Mouse (Mus musculus) Muller cell, postnatal 12 days (primary cell): Measurements from ENCODE around the gene Smarcad1.
"Not testable (repeated sequence)": the region's sequence is repeated elsewhere in the genome, so short reads cannot be mapped to it uniquely, and the experiment has no call there.

ENCODE experiments used
- DNase-seq: peaks from one replicate; pipeline ENCODE4 v3.0.0-alpha.2; 2015; ENCODE audit errors: inconsistent ontology term

Gene Smarcad1

DNA sequence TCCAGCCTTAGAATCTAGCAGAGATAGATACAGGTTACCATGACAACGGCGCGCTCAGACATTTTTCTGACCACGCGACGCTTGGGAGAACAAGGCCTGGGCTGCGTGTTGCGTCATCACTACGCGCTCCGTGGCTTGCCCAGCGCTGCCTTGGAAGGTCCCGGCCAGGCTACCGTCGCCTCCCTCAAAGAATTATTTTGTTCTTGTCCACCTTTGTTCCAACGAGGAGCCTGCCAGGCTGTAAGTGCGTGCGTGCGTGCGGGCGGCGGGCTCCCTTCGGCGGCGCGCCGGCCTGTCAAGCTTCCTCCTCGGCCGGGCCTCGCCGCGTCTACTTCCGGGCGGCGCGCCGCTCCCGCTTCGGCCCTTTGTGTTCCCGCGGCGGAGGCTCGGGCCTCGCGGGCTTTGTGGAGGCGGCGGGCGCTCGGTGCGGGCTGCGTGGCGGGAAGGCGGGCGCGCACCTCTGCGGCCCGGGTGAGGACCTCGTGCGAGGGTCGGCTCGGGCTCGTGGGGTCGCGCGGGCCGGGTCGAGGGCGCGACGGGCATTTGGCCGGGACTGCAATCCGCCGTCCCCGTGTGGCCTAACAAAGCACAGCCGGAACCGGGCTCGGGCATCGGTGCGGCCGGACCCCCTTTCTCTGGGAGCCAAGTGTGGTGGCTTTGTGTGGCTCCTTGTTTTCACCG is at the start of gene Smarcad1:
Smarcad1 (plus strand) TSS at position 93 of the 681 bp plus-strand sequence.
- peak; percentile 95 for DNase-seq

DNA sequence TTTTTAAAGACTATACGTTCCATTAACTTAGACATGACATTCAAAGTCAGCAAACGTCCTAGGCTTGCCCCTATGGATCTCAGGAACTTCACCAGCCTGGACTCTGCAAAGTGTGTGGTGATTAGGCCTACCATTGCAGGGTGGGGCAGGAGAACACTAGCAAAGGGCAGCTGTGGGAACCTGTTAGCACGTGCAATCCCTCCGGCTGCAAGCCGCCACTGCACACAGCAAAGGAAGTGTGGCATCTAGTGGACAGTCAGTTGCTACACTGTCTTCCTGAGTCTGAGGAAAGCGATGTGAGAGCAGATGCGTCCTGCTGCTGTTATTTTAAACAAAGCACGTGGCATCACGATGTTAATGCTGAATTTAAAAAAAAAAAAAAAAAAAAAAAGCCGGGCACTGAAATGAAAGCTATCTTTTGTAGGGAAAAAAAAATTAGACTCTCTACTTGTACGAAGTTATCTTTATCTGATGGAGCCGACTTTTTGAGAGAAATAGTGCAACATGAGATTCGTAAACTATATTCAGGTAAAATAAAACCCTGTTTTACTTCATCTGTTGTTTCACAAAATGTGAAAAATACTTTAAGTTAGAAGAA is 45.5 kb upstream of the Smarcad1 start:
- DNase-seq, result no peak

DNA sequence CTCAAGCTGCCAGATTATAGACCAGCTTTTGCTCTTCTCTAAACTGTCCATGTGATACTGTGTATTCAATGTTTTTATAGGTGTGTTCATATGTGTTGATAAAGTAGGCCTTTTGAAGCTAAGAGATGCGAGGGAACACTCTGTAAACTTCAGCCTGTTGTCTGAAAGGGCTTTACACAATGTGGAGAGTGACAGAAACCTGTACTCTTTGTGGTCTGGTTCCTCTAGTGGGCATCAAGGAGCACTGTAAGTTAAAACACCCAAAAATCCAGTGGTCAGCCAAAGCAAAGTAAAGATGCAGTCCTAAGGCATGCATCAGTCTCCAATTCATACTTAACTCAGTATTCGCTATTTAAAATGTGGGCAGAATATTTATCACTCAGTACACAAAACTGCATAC is 44.6 kb upstream of the Smarcad1 start:
- DNase-seq, result no peak

DNA sequence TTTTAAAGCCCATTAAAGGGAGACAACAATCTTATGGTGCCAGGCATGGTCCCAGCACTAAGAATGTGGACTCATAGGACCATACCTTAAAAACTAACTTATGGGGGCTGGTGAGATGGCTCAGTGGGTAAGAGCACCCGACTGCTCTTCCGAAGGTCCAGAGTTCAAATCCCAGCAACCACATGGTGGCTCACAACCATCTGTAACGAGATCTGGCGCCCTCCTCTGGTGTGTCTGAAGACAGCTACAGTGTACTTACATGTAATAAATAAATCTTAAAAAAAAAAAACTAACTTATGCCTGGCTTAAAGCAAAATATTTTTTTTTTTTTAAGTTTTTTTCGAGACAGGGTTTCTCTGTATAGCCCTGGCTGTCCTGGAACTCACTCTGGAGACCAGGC is 41.6 kb upstream of the Smarcad1 start:
- DNase-seq, result not testable (repeated sequence)

DNA sequence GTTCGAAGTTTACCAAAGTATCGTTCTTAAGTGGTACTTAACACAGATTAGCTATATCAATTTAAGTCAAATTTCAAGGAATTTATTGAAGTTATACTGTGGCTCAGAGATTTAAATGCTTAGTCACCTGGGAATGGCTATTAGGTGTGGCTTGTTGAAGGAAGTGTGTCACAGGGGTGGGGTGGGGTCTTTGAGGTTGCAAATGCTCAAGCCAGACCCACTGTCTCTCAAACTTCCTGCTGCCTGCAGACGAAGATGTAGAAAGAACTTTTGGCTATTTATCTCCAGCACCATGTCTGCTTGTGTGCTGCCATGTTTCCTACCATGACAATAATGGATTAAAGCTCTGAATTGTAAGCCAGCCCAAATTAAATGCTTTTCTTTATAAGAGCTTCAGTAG is 40.2 kb upstream of the Smarcad1 start:
- DNase-seq, result no peak

DNA sequence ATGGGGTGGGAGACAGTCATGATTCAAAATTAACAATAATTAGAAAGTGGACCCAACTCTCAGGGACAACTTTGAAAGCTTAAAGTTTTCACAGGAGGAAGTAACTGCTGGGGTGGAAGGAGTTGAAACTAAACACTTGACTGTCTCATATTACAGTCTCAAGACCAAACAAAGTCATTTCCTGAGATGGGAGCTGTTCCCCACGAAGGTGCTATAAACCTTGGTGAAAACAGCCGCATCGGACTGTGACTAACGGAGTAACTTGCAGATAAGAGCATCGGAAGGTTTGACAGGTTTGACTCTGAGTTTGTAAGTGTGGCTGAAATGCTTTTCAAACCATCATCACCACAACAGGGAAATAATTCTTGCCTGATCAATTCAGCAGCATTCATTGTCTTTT is 33.5 kb upstream of the Smarcad1 start:
- no peak for DNase-seq

DNA sequence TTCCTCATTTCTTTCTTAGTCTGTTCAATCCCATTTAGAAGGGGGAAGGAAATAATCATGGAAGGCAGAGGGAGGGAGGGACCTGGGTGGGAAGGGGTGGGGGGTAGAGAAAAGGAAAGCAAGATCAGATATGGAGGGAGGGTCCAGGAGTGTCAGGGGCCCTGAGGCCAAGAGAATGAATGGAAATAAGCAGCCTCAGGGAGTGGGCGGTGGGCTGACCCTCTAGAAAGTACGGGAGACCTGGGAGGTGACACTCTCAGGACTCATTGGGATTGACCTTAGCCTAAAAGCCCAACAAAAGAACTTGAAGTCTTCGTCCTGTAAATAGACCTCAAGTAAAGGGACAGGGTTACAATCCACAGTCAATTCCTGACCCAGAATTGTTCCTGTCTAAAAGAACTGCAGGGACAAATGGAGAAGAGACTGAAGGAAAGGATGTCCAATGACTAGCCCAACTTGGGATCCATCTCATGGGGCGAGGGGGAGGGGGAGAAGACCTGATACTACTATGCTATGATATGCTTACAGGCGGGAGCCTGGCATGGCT is 30.9 kb upstream of the Smarcad1 start:
- DNase-seq, result no peak

DNA sequence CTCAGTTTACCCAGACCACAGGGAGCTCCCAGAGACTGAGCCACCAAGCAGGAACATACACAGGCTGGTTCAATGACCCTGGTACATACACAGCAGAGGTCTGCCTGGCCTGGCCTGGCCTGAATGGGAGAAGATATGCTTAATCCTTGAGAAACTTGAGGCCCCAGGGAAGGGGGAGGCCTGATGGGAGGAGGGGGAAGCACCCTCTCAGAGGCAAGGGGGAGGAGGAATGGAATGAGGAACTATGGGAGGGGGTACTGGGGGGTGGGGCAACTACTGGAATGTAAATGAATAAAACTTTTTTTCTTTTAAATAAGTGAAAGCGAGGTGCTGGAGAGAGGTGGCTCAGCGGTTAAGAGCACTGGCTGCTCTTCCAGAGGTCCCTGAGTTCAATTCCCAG is 30.2 kb upstream of the Smarcad1 start:
- no peak for DNase-seq

DNA sequence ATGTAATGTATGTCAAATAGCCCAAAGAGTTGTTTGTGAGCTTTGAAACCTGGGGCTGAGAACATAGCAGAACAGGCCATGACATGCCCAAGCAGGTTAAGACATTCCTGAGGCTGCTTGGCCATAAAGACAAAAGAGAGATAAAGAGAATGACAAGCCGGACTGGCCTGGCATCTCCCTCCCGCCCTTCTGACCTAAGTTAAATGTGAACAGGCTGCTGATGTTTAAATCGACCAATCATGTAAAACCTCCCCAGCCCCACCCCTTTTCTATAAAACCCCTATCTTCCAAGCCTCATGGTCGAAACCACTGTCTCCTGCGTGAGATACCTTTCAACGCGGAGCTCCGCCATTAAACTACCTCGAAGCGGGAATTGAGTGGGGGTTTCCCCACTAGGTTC is 24.8 kb upstream of the Smarcad1 start:
- DNase-seq, result no peak

DNA sequence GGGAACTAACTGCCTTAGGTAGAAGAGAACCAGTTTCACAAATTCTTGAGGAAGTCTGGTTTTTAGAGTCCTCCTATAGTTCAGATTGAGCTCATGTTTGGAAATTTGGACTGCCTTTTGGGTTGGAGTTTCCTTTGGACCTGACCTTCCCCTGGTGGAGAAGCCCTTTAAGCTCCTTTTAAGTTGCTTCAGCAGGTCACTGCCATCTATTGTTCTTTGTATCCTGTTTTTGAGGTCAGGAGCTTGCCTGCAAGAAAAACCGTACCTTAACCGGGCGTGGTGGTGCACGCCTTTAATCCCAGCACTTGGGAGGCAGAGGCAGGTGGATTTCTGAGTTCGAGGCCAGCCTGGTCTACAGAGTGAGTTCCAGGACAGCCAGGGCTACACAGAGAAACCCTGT is 23.4 kb upstream of the Smarcad1 start:
- DNase-seq, result not testable (repeated sequence)

DNA sequence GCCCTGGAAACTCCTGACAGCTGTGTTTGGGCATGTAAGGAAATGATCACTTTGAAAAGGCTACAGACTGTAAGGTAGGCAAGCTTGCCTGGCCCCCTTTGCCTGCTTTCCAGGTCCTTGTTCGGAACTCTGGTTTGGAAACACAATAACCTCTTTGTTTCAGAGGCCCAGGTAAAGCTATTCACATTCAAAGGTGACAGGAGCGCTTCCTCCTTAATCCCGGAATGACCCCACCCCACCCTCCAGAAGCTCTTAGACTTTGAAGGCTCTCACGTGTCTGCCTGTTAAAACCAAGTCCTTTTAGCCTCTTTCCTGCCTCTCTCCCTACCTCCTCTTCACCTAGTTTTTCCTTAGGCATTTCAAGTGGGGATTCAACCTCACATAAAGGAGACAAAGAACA is 20.5 kb upstream of the Smarcad1 start:
- DNase-seq, result no peak

DNA sequence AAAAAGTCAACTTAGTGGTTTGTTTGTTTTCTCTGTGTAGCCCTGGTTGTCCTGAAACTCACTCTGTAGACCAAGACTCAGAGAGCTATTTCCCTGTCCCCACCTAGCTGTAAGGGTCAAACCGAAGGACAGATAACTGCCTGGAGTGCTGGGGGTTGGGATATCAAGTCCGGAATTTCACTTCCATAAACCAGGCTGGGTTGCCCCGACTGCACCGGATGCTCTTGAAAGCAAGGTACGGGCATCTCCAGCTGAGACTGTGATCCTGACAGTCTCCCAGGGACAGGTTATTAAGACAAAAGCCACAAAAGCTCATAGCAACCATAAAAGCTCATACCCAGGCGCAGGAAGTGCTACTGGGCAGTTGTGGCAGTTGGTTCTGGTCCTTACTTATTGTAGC is 19.3 kb upstream of the Smarcad1 start:
- no peak for DNase-seq

DNA sequence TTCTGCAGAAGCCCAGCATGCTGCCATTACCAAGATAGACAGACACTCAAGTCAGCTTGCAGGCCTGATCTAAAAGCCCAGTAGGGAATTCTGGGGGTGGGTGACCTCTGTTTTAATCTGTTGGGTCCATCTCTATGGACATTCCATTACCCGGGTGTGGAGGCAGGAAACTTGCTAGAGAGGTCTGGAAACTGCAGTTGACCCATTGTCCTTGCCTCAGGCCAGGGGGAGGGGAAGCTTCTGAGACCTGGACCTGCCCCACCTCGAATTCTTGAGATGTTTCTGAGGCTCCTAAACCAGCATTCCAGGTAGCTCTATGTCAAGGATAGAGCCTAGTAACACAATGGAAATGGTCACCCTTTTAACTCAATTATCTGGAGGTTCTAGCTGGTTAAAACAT is 17.7 kb upstream of the Smarcad1 start:
- no peak for DNase-seq

DNA sequence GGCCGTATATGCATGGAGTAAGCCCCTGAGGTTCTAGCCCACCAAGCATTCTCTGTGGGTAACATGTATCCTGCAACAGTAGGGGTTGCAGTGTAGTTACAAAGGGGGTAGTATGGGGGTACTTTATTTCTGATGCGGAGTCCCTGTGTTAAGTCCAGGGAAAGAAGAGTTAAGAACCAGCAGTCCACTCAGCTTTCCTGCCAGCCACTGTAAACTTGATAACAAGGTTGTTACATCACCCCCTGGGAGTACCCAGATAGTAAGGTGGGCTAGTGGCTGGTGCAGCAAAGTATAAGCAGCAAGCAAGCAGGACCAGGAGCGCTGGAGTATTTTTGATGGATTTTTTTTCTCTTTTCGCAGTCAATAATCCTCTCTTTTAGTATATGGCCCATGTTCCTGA is 17.3 kb upstream of the Smarcad1 start:
- no peak for DNase-seq

DNA sequence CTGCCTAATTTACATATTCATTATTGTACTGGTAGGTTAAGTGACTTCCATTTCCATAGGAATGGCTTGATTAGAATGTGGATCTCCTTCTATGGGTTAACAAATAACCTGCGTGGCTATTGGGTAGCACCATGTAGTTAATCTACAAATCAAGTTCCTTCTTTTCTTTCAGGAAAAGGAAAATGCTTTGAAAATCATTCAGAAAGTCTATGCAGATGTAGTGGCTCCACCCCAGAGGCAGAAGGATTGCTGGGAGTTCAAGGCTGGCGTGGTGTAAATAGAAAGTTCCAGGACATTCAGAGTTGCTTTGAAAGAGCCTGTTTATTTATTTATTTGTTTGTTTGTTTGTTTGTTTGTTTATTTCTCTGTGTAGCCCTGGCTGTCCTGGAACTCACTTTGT is 7.7 kb upstream of the Smarcad1 start:
- DNase-seq, result no peak

DNA sequence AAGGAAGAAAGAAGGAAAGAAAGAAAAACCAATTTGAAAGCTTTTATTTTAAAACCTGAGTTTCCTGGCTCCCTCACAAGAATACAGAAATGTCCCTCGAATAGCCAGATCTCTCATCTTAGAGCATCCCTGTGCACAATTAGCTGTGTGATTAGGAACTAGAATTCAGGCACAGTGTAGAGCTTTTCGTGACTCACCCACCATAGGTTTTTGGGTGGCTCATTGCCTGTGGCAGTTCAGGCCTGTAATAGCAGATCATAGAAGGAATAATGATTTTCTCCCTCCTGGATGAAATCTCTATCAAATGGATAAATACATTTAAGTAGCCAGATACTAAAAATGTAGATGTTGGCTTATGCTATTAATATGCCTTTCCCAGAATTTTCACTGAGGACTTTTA is 6.9 kb upstream of the Smarcad1 start:
- DNase-seq, result no peak

DNA sequence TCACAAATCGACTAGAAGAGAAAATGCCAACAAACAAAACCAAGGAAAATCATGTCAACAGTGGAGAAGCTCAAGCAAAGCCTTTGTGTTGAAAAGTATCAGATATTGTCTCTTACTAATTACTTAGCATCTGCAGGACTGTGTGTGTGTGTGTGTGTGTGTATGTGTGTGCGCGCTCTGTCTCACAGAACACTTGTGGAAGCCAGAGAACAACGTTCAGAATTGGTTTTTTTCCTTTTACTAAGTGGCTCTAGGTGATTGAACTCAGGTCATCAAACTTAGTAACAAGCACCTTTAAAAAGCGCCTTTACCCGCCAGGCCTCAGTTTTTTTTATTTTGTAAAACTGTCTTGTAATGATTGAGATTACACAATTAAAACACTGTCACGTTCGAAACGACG is 451 bp upstream of the Smarcad1 start:
- no peak for DNase-seq

DNA sequence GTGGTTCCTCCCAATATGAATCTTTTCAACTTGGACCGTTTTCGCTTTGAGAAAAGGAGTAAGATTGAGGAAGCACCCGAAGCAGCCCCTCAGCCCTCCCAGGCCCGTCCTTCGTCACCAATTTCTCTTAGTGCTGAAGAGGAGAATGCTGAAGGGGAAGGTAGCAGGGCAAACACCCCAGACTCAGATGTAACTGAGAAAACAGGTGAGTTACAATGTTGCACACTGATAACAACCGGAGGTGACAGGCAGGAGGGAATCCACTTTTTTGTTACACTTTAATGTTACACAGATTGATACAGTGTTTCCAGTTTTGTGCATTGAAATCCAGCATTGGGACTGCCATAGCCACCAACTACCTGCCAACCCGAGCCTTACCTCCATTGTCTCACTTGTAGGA is 858 bp downstream of the Smarcad1 start:
- no peak for DNase-seq

DNA sequence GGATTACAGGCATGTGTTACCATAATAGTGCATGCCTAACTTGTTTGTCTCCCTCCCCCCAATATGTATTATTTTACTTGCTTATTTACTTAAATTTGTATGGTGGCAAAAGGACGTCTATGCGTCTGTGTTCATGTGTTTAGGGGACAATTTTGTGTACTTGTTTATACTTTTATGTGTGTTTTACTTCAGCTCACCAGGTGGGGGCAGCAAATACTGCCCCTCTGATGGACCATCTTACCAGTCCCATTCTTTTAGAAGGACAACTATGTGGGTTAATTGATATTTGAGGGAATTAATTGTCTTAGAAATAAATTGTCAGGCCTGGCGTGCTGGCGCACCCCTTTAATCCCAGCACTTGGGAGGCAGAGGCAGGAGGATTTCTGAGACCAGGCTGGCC is 6.7 kb downstream of the Smarcad1 start:
- no peak for DNase-seq

DNA sequence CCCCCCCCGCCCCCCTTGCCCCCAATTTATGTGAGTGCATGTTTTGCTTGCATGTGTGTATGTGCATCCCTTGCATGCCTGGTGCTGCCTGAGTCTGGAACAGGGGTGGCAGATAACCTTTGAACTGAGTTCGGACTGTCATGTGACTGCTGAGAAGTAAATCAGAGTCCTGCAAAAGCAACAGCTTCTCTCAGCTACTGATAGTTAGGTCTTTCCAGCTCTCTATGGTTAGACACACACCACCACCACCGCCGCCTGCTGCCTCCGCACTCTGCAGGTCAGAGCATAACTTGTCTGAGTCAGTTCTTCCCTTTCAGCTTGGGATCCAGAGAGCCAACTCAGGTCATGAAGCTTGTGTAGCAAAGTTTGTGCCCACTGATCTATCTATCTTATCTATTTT is 14.2 kb downstream of the Smarcad1 start:
- DNase-seq, result no peak

DNA sequence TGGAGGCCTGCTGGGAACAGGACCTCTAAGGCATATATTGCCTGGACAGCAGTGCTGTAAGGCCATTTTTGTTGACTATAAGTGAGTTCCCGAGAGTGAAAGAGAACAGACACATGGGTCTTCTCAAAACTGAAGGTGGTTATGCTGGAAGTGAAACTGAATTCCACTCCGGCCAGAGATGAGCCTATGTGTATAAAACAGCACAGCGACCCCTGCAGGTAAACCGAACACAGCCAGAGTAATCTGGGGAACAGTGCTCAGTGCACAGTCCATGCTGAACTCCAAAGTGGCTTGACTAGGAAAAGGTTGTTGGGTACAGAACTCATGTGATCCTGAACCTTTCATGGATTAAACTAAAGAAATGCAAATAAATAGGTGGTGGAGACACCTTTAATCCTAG is 14.8 kb downstream of the Smarcad1 start:
- DNase-seq, result not testable (repeated sequence)

DNA sequence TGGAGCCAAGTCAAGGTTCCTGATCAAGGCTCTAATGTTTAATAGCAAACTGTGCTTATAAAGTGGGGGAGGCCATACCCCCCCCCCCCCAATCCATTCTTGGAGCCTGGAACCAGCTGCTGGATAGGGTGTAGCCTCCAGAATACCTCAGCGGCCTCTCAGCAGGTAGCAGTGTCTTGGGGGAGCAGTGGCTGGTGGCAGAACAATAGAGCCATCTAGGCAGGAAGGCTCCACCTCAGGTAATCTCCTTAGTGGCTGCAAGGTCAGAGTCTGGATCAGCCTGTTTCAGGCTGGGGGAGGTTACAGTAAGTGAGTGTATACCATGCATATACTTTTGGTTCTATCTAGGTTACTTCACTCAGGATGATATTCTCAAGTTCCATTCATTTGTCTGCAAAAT is 18.7 kb downstream of the Smarcad1 start:
- DNase-seq, result no peak

DNA sequence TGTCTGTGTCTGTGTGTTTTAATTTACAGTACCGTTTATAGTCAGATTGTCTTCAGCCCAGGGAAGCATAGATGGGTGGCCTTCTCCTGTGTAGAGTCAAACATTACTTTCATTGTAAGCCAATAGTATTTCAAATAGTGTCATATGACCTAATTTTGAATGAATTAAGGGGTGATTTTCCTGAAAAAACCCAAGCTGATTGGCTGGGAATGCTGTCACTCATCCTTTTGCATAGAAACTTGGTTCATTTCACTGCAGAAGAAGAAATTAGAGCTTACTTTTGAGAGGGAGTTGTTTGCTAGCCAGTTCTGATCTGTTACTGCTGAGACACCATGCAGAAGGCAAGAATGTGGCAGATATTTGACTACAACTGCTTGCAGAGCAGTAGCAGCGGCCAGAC is 32.8 kb downstream of the Smarcad1 start:
- no peak for DNase-seq

DNA sequence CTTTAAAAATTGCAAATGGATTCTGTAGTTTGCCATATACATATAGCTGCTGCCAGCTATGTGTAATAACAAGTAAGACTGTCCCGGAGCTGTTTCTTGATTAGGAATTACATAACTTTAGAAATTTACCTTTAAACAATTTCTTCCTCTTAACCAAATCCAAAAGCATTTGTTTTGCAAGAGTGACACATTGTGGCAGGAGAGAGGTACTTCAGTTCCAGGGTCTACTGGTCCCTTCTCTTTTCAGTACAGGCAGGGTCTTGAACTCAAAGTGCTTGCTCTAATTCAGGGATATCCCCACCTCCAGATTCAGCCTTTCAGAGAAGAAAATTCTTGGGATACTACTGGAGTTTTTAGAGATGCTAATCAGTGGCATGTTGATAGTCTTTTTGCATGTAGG is 36.8 kb downstream of the Smarcad1 start:
- no peak for DNase-seq
